Mouse (Mus musculus) kidney, embryonic 15.5 days (tissue): Measurements from ENCODE around the gene Gm10563. TPM values are rescaled to one million over a fixed set of nuclear protein-coding genes. Genes with fewer than 3 reads are reported as not detected.
A peak's percentile ranks its signal among the peaks of the same experiment; 100 is the strongest.

Experiments
- ATAC-seq: fragments of 200-750 bp; cut with Nextera tagmentation; replicated peaks from 2 replicates; pipeline ENCODE4 v1.8.0; 2017; ENCODE audit warnings: moderate TSS enrichment; ENCODE audit not compliant: low FRiP score
- H3K27ac ChIP-seq: fragments of 300-500 bp; sonication (generic); 2 replicates; pipeline ENCODE4 v1.5.1; 2015; ENCODE audit warnings: mild to moderate bottlenecking, inconsistent platforms
- H3K27me3 ChIP-seq: fragments of 300-500 bp; sonication (generic); 2 replicates; pipeline ENCODE4 v1.6.1; 2015; ENCODE audit warnings: inconsistent platforms
- H3K36me3 ChIP-seq: fragments of 300-500 bp; sonication (generic); 2 replicates; pipeline ENCODE4 v1.6.1; 2015; ENCODE audit warnings: inconsistent platforms
- H3K4me1 ChIP-seq: fragments of 300-500 bp; sonication (generic); 2 replicates; pipeline ENCODE4 v1.6.1; 2015; ENCODE audit warnings: inconsistent platforms
- H3K4me2 ChIP-seq: fragments of 300-500 bp; sonication (generic); 2 replicates; pipeline ENCODE4 v1.6.1; 2015; ENCODE audit warnings: moderate library complexity, mild to moderate bottlenecking, inconsistent platforms
- H3K4me3 ChIP-seq: fragments of 300-500 bp; sonication (generic); replicated peaks from 2 replicates; pipeline ENCODE4 v1.5.1; 2015; ENCODE audit warnings: mild to moderate bottlenecking, inconsistent platforms
- H3K9ac ChIP-seq: fragments of 300-500 bp; sonication (generic); 2 replicates; pipeline ENCODE4 v1.6.1; 2015; ENCODE audit warnings: mild to moderate bottlenecking, inconsistent platforms
- H3K9me3 ChIP-seq: fragments of 300-500 bp; sonication (generic); replicated peaks from 2 replicates; pipeline ENCODE4 v1.6.1; 2016; ENCODE audit warnings: inconsistent platforms
- WGBS: fragments of 180-500 bp; shearing (Covaris S2); methylation state at CpG from one replicate; pipeline ENCODE4 v1.1.7; 2015; ENCODE audit warnings: mixed read lengths; 5-methylcytosine and 5-hydroxymethylcytosine counted together
- polyA plus RNA-seq: library from polyadenylated mRNA; unstranded; fragments of >200 nt; fragmentation: Nextera tagmentation; extraction: Ambion mirVana; gene quantifications from 2 replicates; pipeline ENCODE4 v1.2.1, GENCODE M21; 2015

The Gm10563 gene
- polyA plus RNA-seq, 1 experiment from 2014 or later: not detected

DNA sequence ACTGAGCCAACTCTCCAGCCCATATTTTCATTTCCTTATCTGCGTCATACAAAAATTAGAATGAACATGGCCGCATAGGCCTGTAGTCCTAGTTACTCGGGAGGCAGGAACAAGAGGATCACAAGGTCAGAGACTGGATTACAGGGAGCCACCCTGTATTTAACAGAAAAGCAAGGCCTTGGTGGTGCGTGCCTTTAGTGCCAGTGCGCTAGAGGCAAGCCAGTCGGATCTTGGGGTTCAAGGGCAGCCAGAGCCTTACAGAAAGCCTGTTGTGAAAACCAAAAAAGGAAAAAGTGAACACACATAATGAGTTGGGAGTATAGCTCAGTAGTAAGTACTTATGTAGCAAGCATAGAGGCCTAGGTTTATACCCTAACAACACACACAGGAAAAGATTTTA, 75.4 kb downstream of the Gm10563 start:
- 92% methylated on average over 6 of the region's 6 CpGs for WGBS
- Histone ChIP-seq H3K4me1 (peaks cover 39% of the 10 kb centered on the region), H3K36me3 (no peaks in the 10 kb centered on the region), H3K9ac (no peak overlapping the region), H3K27me3 (no peaks in the 10 kb centered on the region), H3K9me3 (no peaks in the 10 kb centered on the region), H3K4me3 (no peak overlapping the region), H3K27ac (no peak overlapping the region), H3K4me2 (no peak overlapping the region)
- no peak for ATAC-seq

DNA sequence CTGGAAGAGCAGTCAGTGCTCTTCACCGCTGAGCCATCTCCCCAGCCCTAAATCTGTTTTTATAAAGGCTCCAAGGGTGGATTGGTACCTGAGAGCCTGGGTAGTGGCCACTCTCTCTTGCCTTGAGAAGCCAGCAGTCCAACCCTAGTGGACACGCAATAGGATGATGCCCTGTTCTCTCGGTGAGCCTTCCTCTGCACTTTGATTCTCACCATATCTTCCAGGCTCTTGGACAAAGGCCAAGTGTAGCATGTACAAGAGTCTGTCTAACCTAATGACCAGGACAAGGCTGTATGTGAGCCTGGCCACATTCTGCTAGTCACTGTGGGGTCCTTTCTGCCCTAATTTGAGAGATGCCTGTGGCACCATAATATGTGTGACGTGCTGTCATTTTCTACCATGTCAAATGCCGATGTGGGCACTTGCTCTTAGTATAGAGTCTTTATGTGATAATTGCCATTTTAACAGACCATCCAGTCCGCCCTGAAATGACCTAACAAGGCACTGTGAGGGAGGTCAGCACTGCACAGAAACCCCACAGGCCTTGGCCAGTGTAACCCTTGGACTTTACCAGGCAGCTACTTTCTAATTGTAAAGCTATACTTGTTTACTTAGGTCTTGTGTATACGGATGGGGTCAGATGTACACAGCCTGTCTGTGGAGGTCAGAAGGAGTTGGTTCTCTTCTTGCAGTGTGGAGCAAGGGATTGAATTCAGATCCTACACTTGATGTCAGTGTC, 76.4 kb downstream of the Gm10563 start:
- WGBS: 78% methylated on average over 7 of the region's 7 CpGs
- ATAC-seq: no peak
- no peaks in the 10 kb centered on the region for H3K36me3 ChIP-seq
- no peak overlapping the region for H3K4me2 ChIP-seq
- no peaks in the 10 kb centered on the region for H3K9me3 ChIP-seq
- H3K27ac ChIP-seq: no peak overlapping the region
- H3K4me1 ChIP-seq: peaks cover 48% of the 10 kb centered on the region
- H3K9ac ChIP-seq: no peak overlapping the region
- H3K27me3 ChIP-seq: no peaks in the 10 kb centered on the region
- H3K4me3 ChIP-seq: no peak overlapping the region

DNA sequence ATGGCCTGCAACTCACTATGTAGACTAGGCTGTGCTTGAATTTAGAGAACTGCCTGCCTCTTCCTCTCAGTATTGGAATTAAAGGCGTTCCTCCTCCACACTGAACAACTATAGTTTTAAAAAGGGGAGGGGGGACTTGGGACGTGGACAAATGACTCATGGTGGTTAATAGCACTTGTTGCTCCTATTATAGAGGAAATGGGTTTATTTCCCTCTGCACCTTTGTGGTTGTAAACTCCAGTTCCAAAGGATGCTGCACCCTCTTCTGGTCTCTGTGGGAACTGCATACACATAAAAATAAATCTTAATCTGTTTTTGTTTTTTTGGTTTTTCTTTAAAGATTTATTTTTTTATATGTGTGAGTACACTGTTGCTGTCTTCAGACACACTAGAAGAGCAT, 77.0 kb downstream of the Gm10563 start:
- Histone ChIP-seq H3K9me3 (no peaks in the 10 kb centered on the region), H3K9ac (no peak overlapping the region), H3K4me3 (no peak overlapping the region), H3K27ac (no peak overlapping the region), H3K4me2 (no peak overlapping the region), H3K4me1 (peaks cover 48% of the 10 kb centered on the region), H3K36me3 (no peaks in the 10 kb centered on the region), H3K27me3 (no peaks in the 10 kb centered on the region)
- ATAC-seq: no peak
- 18% methylated on average over 2 of the region's 2 CpGs for WGBS

DNA sequence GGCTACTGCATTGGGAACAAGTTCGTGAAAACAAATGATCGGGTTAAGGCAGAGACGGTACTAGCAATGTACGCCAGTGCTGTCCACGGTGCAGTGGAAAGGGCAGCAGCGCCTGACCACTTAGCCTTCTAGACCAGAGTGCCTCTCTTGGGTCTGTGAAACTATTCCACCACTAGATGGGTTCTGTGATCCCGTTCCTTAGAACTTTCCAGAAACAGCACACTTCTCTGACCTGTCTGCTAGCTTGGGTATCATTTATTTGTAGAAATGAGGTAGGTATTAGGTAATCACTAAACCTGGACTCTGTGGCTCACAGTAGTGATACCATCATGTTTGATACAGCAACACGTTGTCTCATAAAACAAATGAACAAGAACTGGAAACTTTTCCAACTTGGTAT, 78.7 kb downstream of the Gm10563 start:
- Histone ChIP-seq H3K4me1 (peaks cover 60% of the 10 kb centered on the region), H3K4me3 (peak overlapping the region; percentile 0; the same call in 1 of the 2 replicates), H3K27me3 (no peaks in the 10 kb centered on the region), H3K36me3 (0 out of 2 replicates have a peak, but pooled peaks cover 2% of the 10 kb centered on the region), H3K9me3 (no peaks in the 10 kb centered on the region), H3K27ac (peak overlapping the region; percentile 64), H3K9ac (peak overlapping the region; percentile 24; the same call in 1 of the 2 replicates), H3K4me2 (peak overlapping the region; percentile 35)
- ATAC-seq: no peak
- 39% methylated on average over 8 of the region's 8 CpGs for whole genome bisulfite sequencing

Other genes with a start within 250 kb of the Gm10563 start
- not detected in 2 replicates for gene Gabrd, start 247.3 kb downstream of the Gm10563 start, polyA plus RNA-seq
- 1.8 and 2.3 TPM in 2 replicates for gene Cfap74, start 236.2 kb downstream of the Gm10563 start, polyA plus RNA-seq
- 1.0 and 1.1 TPM in 2 replicates for gene Tmem52, start 176.3 kb downstream of the Gm10563 start, polyA plus RNA-seq
- 476 and 488 TPM in 2 replicates for gene Gnb1, start 154.0 kb downstream of the Gm10563 start, polyA plus RNA-seq
- gene Nadk, start 83.0 kb downstream of the Gm10563 start, polyA plus RNA-seq: 89.0 and 93.6 TPM in 2 replicates
- 9.6 and 10.4 TPM in 2 replicates for gene Slc35e2, start 44.0 kb downstream of the Gm10563 start, polyA plus RNA-seq
- gene Cdk11b, start 20.6 kb downstream of the Gm10563 start, polyA plus RNA-seq: 63.4 and 64.8 TPM in 2 replicates
- gene Mmp23, start 8.0 kb upstream of the Gm10563 start, polyA plus RNA-seq: 51.7 and 68.7 TPM in 2 replicates
- gene Mib2, start 23.8 kb upstream of the Gm10563 start, polyA plus RNA-seq: 25.8 and 30.2 TPM in 2 replicates
- gene Fndc10, start 48.9 kb upstream of the Gm10563 start, polyA plus RNA-seq: 4.9 and 5.3 TPM in 2 replicates
- 144 and 145 TPM in 2 replicates for gene Ssu72, start 59.4 kb upstream of the Gm10563 start, polyA plus RNA-seq
- 0.50 and 1.0 TPM in 2 replicates for gene Tmem240, start 89.4 kb upstream of the Gm10563 start, polyA plus RNA-seq
- 115 and 124 TPM in 2 replicates for gene Atad3a, start 115.7 kb upstream of the Gm10563 start, polyA plus RNA-seq
- gene Vwa1, start 129.3 kb upstream of the Gm10563 start, polyA plus RNA-seq: 5.6 and 7.7 TPM in 2 replicates
- gene Tmem88b, start 140.5 kb upstream of the Gm10563 start, polyA plus RNA-seq: 0.42 and 0.47 TPM in 2 replicates
- 0.19 and 0.34 TPM in 2 replicates for gene Ankrd65, start 145.0 kb upstream of the Gm10563 start, polyA plus RNA-seq
- 217 and 226 TPM in 2 replicates for gene Mrpl20, start 157.5 kb upstream of the Gm10563 start, polyA plus RNA-seq
- gene Ccnl2, start 167.1 kb upstream of the Gm10563 start, polyA plus RNA-seq: 158 and 173 TPM in 2 replicates
- 149 and 158 TPM in 2 replicates for gene Aurkaip1, start 185.9 kb upstream of the Gm10563 start, polyA plus RNA-seq
- gene Mxra8, start 194.3 kb upstream of the Gm10563 start, polyA plus RNA-seq: 90.7 and 106 TPM in 2 replicates
- gene Dvl1, start 202.0 kb upstream of the Gm10563 start, polyA plus RNA-seq: 5.2 and 5.3 TPM in 2 replicates
- gene Tas1r3, start 218.0 kb upstream of the Gm10563 start, polyA plus RNA-seq: 0.18 and 0.19 TPM in 2 replicates
- 13.0 and 15.2 TPM in 2 replicates for gene Cptp, start 224.0 kb upstream of the Gm10563 start, polyA plus RNA-seq
- 72.5 and 78.0 TPM in 2 replicates for gene Ints11, start 224.1 kb upstream of the Gm10563 start, polyA plus RNA-seq
- gene Pusl1, start 246.4 kb upstream of the Gm10563 start, polyA plus RNA-seq: 47.7 and 52.1 TPM in 2 replicates
- 17.3 and 18.7 TPM in 2 replicates for gene Acap3, start 246.4 kb upstream of the Gm10563 start, polyA plus RNA-seq